Comparison of ENCODE assay signal across 11 mouse cellular contexts in the genomic region with DNA sequence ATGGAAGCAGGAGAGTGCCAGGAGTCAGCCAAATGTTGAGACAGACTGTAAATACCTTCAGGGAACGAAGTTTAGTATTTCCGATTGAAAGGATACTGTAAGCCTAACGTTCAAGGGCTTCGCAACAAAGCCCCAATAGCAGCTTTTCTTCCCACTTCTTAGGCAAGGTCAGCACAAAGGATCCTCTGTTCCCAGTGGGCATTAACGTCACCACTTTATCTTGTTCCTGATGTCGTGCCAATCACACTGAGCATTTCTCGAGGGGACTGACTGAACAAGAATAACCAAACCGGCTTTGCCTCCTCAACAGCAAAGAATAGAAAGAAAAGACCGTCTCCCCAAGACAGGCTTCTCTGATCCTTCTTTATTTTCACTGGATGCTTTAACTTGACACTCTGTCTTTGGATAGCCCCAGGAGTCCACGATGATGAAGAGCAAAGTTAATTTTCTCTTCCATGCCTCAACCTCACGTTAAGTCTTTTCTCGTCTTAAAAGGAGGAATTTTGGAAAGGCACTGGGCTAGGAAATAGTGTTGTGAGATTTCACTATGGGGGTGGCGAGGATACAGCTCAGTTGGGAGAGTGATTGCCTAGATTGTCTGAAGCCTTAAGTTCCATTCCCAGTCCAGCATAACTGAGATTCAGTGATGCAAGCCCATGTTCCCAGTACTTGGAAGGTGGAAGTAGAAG. TPM values are rescaled to one million over a fixed set of nuclear protein-coding genes. Genes with fewer than 3 reads are reported as not detected.
DNase-seq lines count a peak whose midpoint lies in the region; ATAC-seq and TF ChIP-seq lines count a peak whose summit lies in the region.
"Had no signal": no experiment of that assay in that cellular context is flagged by ENCODE, and none has a peak within 500 bp of the region (broad histone marks: within the 10 kb centered on the region; RNA-seq: fewer than 3 reads in every experiment).

No protein-coding gene starts in this region.

- no peak overlapping the region for H3K4me2 ChIP-seq in lung, postnatal 0 days (replicated peaks; ENCODE audit: low read depth, low read length)
- no peak overlapping the region for H3K4me2 ChIP-seq in forebrain, embryonic 12.5 days
- no peak overlapping the region for H3K4me2 ChIP-seq in hindbrain, embryonic 14.5 days (replicated peaks)
- no peak overlapping the region for H3K4me2 ChIP-seq in stomach, embryonic 14.5 days (replicated peaks; ENCODE audit: low read depth, low read length)
- H3K4me2 ChIP-seq: liver, embryonic 11.5 days had no signal

- no peak for ATAC-seq in lung, postnatal 0 days
- peak; percentile 78 for ATAC-seq in forebrain, embryonic 12.5 days (ENCODE audit: low FRiP score)
- ATAC-seq in hindbrain, embryonic 14.5 days (ENCODE audit: low FRiP score): peak; percentile 64; the same call in 1 of the 2 replicates
- ATAC-seq in stomach, embryonic 14.5 days (ENCODE audit: insufficient number of reproducible peaks, insufficient read depth, low FRiP score, low read depth): no peak
- no peak for ATAC-seq in erythroblast, adult 5-6 weeks (replicated peaks; ENCODE audit: low FRiP score, poor library complexity, severe bottlenecking)
- ATAC-seq in megakaryocyte, adult 5-6 weeks (ENCODE audit: poor library complexity, severe bottlenecking): no peak

- no peak overlapping the region for H3K9ac ChIP-seq in lung, postnatal 0 days (replicated peaks; ENCODE audit: low read depth)
- H3K9ac ChIP-seq in forebrain, embryonic 12.5 days: no peak overlapping the region
- no peak overlapping the region for H3K9ac ChIP-seq in hindbrain, embryonic 14.5 days
- no peak overlapping the region for H3K9ac ChIP-seq in stomach, embryonic 14.5 days (replicated peaks; ENCODE audit: low read depth, low read length)

- no peaks in the 10 kb centered on the region for H3K27me3 ChIP-seq in lung, postnatal 0 days (replicated peaks; ENCODE audit: insufficient read depth, low read length)
- 0 out of 2 replicates have a peak, but pooled peaks cover 4% of the 10 kb centered on the region for H3K27me3 ChIP-seq in forebrain, embryonic 12.5 days
- no peaks in the 10 kb centered on the region for H3K27me3 ChIP-seq in hindbrain, embryonic 14.5 days (ENCODE audit: control insufficient read depth, insufficient read depth, low read length)
- no peaks in the 10 kb centered on the region for H3K27me3 ChIP-seq in stomach, embryonic 14.5 days (ENCODE audit: control insufficient read depth, insufficient read depth, low read length)

- H3K36me3 ChIP-seq in lung, postnatal 0 days (ENCODE audit: insufficient read depth, low read length): no peaks in the 10 kb centered on the region
- no peaks in the 10 kb centered on the region for H3K36me3 ChIP-seq in forebrain, embryonic 12.5 days (replicated peaks)
- H3K36me3 ChIP-seq in hindbrain, embryonic 14.5 days (replicated peaks; ENCODE audit: control insufficient read depth, insufficient read depth): no peaks in the 10 kb centered on the region
- H3K36me3 ChIP-seq in stomach, embryonic 14.5 days (ENCODE audit: control insufficient read depth, insufficient read depth, low read length): no peaks in the 10 kb centered on the region

- peaks cover 3% of the 10 kb centered on the region; the same call in 1 of the 2 replicates for H3K4me1 ChIP-seq in lung, postnatal 0 days (ENCODE audit: insufficient read depth, low read depth, low read length)
- peaks cover 13% of the 10 kb centered on the region for H3K4me1 ChIP-seq in forebrain, embryonic 12.5 days
- H3K4me1 ChIP-seq in hindbrain, embryonic 14.5 days (replicated peaks; ENCODE audit: control insufficient read depth, insufficient read depth, low read length): no peaks in the 10 kb centered on the region; the same call in 1 of the 2 replicates
- H3K4me1 ChIP-seq in stomach, embryonic 14.5 days (ENCODE audit: control insufficient read depth, insufficient read depth, low read length): no peaks in the 10 kb centered on the region

- no peak for TF ChIP-seq EP300 in lung, postnatal 0 days (IDR thresholded peaks at IDR 0.05)

- no peak for TF ChIP-seq CTCF in lung, postnatal 0 days (IDR thresholded peaks at IDR 0.05)

- WGBS in lung, postnatal 0 days: 51% methylated on average over 13 of the region's 13 CpGs
- WGBS in forebrain, embryonic 12.5 days: 6% methylated on average over 13 of the region's 13 CpGs
- WGBS in hindbrain, embryonic 14.5 days: 15% methylated on average over 13 of the region's 13 CpGs
- 67% methylated on average over 13 of the region's 13 CpGs for WGBS in stomach, embryonic 14.5 days

- no peak overlapping the region for H3K27ac ChIP-seq in lung, postnatal 0 days (ENCODE audit: low read length)
- peak overlapping the region; percentile 10 for H3K27ac ChIP-seq in forebrain, embryonic 12.5 days
- H3K27ac ChIP-seq in hindbrain, embryonic 14.5 days: no peak overlapping the region
- H3K27ac ChIP-seq in stomach, embryonic 14.5 days (ENCODE audit: low read length): 0 out of 2 replicates have a peak overlapping the region, but pooled peaks have one; percentile 6

- no peaks in the 10 kb centered on the region for H3K9me3 ChIP-seq in lung, postnatal 0 days (ENCODE audit: low read length)
- H3K9me3 ChIP-seq in forebrain, embryonic 12.5 days: no peaks in the 10 kb centered on the region
- H3K9me3 ChIP-seq in hindbrain, embryonic 14.5 days (ENCODE audit: control insufficient read depth, low read length): no peaks in the 10 kb centered on the region
- H3K9me3 ChIP-seq in stomach, embryonic 14.5 days (ENCODE audit: control insufficient read depth, low read depth, low read length): no peaks in the 10 kb centered on the region

- DNase-seq in lung, postnatal 0 days (ENCODE audit: low spot score): peak; percentile 10
- no peak for DNase-seq in lung, postnatal 14 days
- DNase-seq in hindbrain, embryonic 14.5 days (ENCODE audit: low spot score): peak; percentile 57
- DNase-seq in kidney, adult 11 months: no peak
- DNase-seq: kidney, adult 18-20 months had no signal

- H3K4me3 ChIP-seq in lung, postnatal 0 days (ENCODE audit: low read depth, low read length): no peak overlapping the region
- no peak overlapping the region for H3K4me3 ChIP-seq in forebrain, embryonic 12.5 days (replicated peaks)
- H3K4me3 ChIP-seq in hindbrain, embryonic 14.5 days (replicated peaks; ENCODE audit: low read length): no peak overlapping the region
- no peak overlapping the region for H3K4me3 ChIP-seq in stomach, embryonic 14.5 days (ENCODE audit: low read depth, low read length)
- H3K4me3 ChIP-seq: myocyte had no signal

RNA-seq across cellular contexts. Expression of gene Cxcr4, which starts 57.5 kb away (rescaled TPM):
- polyA plus RNA-seq in lung, postnatal 0 days (2015; fragmentation: Nextera tagmentation; extraction: Ambion mirVana): 13.3 and 15.1 TPM in 2 replicates
- polyA plus RNA-seq in forebrain, embryonic 12.5 days (2016; fragmentation: Nextera tagmentation; extraction: Ambion mirVana): 9.5 and 10.1 TPM in 2 replicates
- polyA plus RNA-seq in hindbrain, embryonic 14.5 days (2014; fragmentation: Nextera tagmentation; extraction: Ambion mirVana): 8.6 and 10.7 TPM in 2 replicates
- polyA plus RNA-seq in stomach, embryonic 14.5 days (2014; fragmentation: Nextera tagmentation; extraction: Ambion mirVana): 12.8 and 14.1 TPM in 2 replicates
- total RNA-seq in erythroblast, adult 5-6 weeks (2015; ENCODE audit: low replicate concordance): 121 and 151 TPM in 2 replicates
- total RNA-seq in erythroblast, adult 5-6 weeks (2017; ENCODE audit: low replicate concordance): 109 and 111 TPM in 2 replicates
- 507 and 516 TPM in 2 replicates for total RNA-seq in megakaryocyte, adult 5-6 weeks (2015)
- 307 and 321 TPM in 2 replicates for total RNA-seq in megakaryocyte, adult 5-6 weeks (2017)

Comparison
In these comparisons a context has a peak if more than half of its experiments do, and no peak if none do; other contexts are left out.
1. DNase-seq: peak in lung, postnatal 0 days (single experiment) and hindbrain, embryonic 14.5 days (single experiment); none in lung, postnatal 14 days (single experiment) and kidney, adult 11 months (single experiment).
2. ATAC-seq: peak in forebrain, embryonic 12.5 days (single experiment) and hindbrain, embryonic 14.5 days (single experiment); none in lung, postnatal 0 days (single experiment), stomach, embryonic 14.5 days (single experiment), erythroblast, adult 5-6 weeks (single experiment) and megakaryocyte, adult 5-6 weeks (single experiment).
3. H3K27ac ChIP-seq: peak in forebrain, embryonic 12.5 days (single experiment) and stomach, embryonic 14.5 days (single experiment); none in lung, postnatal 0 days (single experiment) and hindbrain, embryonic 14.5 days (single experiment).